Mouse (Mus musculus) myocyte (in vitro differentiated cells): ENCODE data around the gene Phactr2. TPM values are rescaled to one million over a fixed set of nuclear protein-coding genes. Genes with fewer than 3 reads are reported as not detected.
A peak's percentile ranks its signal among the peaks of the same experiment; 100 is the strongest.

ENCODE experiments used
- H3K27me3 ChIP-seq: one replicate; pipeline ENCODE4 v1.6.1; 2011; ENCODE audit not compliant: control insufficient read depth, insufficient read depth, insufficient read length
- H3K36me3 ChIP-seq: one replicate; pipeline ENCODE4 v1.6.1; 2011; ENCODE audit not compliant: control insufficient read depth, insufficient read depth
- H3K4me2 ChIP-seq: one replicate; pipeline ENCODE4 v1.6.1; 2011; ENCODE audit warnings: low read depth, control low read depth
- H3K4me3 ChIP-seq: one replicate; pipeline ENCODE4 v1.5.1; 2011; ENCODE audit warnings: mild to moderate bottlenecking, control low read depth, moderate library complexity
- H3K79me2 ChIP-seq: one replicate; pipeline ENCODE4 v1.6.1; 2011; ENCODE audit not compliant: control insufficient read depth, insufficient read depth
- H3ac ChIP-seq: one replicate; pipeline ENCODE4 v1.6.1; 2011; ENCODE audit not compliant: control insufficient read depth, insufficient read length
- CEBPB ChIP-seq: IDR thresholded peaks from 2 replicates; pipeline ENCODE4 v1.6.1; 2011; ENCODE audit warnings: mild to moderate bottlenecking, moderate library complexity; ENCODE audit not compliant: poor library complexity, insufficient read depth, severe bottlenecking
- E2F4 ChIP-seq: IDR thresholded peaks from one replicate; pipeline ENCODE4 v1.6.1; 2011; ENCODE audit warnings: mild to moderate bottlenecking, control low read depth, moderate library complexity; ENCODE audit not compliant: insufficient read depth
- MAX ChIP-seq: IDR thresholded peaks from one replicate; pipeline ENCODE4 v1.6.1; 2011; ENCODE audit warnings: low read depth, mild to moderate bottlenecking, control low read depth
- MYOD1 ChIP-seq, 3 experiments: IDR thresholded peaks; one replicate each; pipeline ENCODE4 v1.6.1; 2011; ENCODE audit warnings: control low read depth in 2 of 3, low read depth in 2 of 3, mild to moderate bottlenecking in 2 of 3, moderate library complexity in 1 of 3; ENCODE audit not compliant: insufficient read length in 2 of 3, control insufficient read depth in 1 of 3
- MYOG ChIP-seq, 3 experiments: IDR thresholded peaks; one replicate each; pipeline ENCODE4 v1.6.1; 2011; ENCODE audit warnings: control low read depth in 2 of 3, low read depth in 2 of 3, mild to moderate bottlenecking in 2 of 3; ENCODE audit not compliant: insufficient read length in 2 of 3, control insufficient read depth in 1 of 3, insufficient read depth in 1 of 3
- POLR2A ChIP-seq: IDR thresholded peaks from one replicate; pipeline ENCODE4 v1.6.1; 2011; ENCODE audit warnings: low read depth, mild to moderate bottlenecking, control low read depth, moderate library complexity; ENCODE audit not compliant: insufficient read length
- POLR2AphosphoS2 ChIP-seq: IDR thresholded peaks from one replicate; pipeline ENCODE4 v1.6.1; 2011; ENCODE audit warnings: low read depth, control low read depth; ENCODE audit not compliant: insufficient read length
- REST ChIP-seq: IDR thresholded peaks from one replicate; pipeline ENCODE4 v1.6.1; 2011; ENCODE audit warnings: mild to moderate bottlenecking, control low read depth, moderate library complexity; ENCODE audit not compliant: insufficient read depth, insufficient read length
- SRF ChIP-seq: IDR thresholded peaks from one replicate; pipeline ENCODE4 v1.6.1; 2011; ENCODE audit warnings: low read depth; ENCODE audit not compliant: control insufficient read depth, insufficient read length
- TCF12 ChIP-seq: IDR thresholded peaks from one replicate; pipeline ENCODE4 v1.6.1; 2011; ENCODE audit warnings: mild to moderate bottlenecking, control low read depth; ENCODE audit not compliant: poor library complexity, insufficient read depth, severe bottlenecking
- TCF3 ChIP-seq: IDR thresholded peaks from one replicate; pipeline ENCODE4 v1.6.1; 2011; ENCODE audit warnings: low read depth, control low read depth; ENCODE audit not compliant: insufficient read length
- USF1 ChIP-seq: IDR thresholded peaks from one replicate; pipeline ENCODE4 v1.6.1; 2011; ENCODE audit warnings: low read depth, mild to moderate bottlenecking, control low read depth, moderate library complexity
- polyA plus RNA-seq: library from polyadenylated mRNA; unstranded; fragments of >200 nt; fragmentation: generic; extraction: Trizol; gene quantifications from one replicate; pipeline ENCODE4 v1.2.1, GENCODE M21; 2012; ENCODE audit warnings: missing spikeins

Phactr2 gene
- polyA plus RNA-seq, 1 experiment: not detected

DNA sequence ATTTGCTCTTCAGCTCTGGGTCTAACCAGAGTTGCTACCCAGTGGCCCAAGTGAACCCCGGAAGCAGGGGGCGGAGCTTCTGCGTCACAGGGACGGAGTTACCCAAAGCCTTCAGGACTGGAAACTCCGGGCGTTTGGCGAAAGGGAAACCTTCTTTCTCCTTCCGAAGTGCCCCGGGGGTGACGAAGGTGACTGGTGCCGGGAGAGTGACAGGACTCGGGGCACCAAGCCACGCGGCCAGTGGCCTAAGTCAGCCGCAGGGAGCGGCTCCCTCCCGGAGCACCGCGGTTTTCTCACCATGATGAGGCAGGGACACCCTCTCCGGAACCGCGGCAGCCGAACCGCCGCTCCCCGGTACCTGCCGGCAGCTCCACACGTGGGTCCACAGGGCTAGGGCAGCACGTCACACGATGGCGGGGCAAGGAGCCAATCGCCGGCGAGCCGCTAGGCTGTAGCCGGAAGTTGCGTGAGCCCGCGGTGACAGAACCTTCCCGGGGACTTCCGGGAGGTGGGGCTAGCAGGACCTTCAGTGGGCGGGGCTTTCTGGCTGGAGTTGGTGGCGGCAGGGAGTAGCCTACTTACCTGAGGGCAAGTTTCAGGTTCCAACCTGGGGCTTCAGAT is 281.4 kb downstream of the Phactr2 start, which contains the start of gene Ltv1:
Gene Ltv1 (minus strand): TSS at position 438 of the 621 bp plus-strand sequence.
- peak within 1 kb of the TSS; percentile 77 for H3K4me2 ChIP-seq
- peaks cover 5% of the 10 kb centered on the region for H3K27me3 ChIP-seq
- H3K79me2 ChIP-seq: peaks cover 9% of the 10 kb centered on the region
- peak within 1 kb of the TSS; percentile 63 for H3ac ChIP-seq
- TF ChIP-seq CEBPB (no peak), POLR2A (peak; percentile 74), TCF3 (no peak), MYOD1 (IDR thresholded peaks at IDR 0.05; ENCODE audit: control insufficient read depth in 1 of 3, insufficient read length in 2 of 3, low read depth in 2 of 3) (no peak), SRF (peak; percentile 59), REST (no peak), USF1 (no peak), POLR2AphosphoS2 (peak; percentile 66), E2F4 (peak; percentile 34), MAX (no peak), MYOG (IDR thresholded peaks at IDR 0.05; ENCODE audit: control insufficient read depth in 1 of 3, insufficient read depth in 1 of 3, insufficient read length in 2 of 3, low read depth in 2 of 3) (no peak), TCF12 (no peak)
- H3K4me3 ChIP-seq: peak within 1 kb of the TSS; percentile 88
- peaks cover 14% of the 10 kb centered on the region for H3K36me3 ChIP-seq

DNA sequence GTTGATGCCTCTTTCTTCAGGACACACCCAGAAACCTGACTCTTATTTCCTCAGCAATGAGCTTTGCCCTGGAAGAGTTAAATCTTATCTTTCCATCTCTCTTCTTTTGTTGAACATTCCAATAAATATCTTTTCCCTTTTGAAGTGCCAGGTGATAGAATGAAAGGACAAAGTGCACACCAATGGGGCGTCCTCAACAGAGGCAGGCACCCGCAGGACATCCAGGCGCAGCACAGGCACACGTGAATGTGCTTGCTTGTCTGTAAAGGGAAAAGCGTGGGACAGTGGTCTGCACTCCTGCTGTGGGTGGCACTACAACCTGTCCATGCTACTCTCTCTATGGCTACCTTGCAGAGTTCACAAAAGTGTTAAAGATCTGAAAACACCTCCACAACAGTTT is 284.3 kb downstream of the Phactr2 start:
- Histone ChIP-seq H3K79me2 (peaks cover 14% of the 10 kb centered on the region), H3K36me3 (peaks cover 27% of the 10 kb centered on the region), H3K4me3 (no peak overlapping the region), H3ac (no peak overlapping the region), H3K4me2 (no peak overlapping the region), H3K27me3 (no peaks in the 10 kb centered on the region)
- TF ChIP-seq SRF (no peak), MYOD1 (IDR thresholded peaks at IDR 0.05; ENCODE audit: control insufficient read depth in 1 of 3, insufficient read length in 2 of 3, low read depth in 2 of 3) (no peak), POLR2AphosphoS2 (no peak), MAX (no peak)

DNA sequence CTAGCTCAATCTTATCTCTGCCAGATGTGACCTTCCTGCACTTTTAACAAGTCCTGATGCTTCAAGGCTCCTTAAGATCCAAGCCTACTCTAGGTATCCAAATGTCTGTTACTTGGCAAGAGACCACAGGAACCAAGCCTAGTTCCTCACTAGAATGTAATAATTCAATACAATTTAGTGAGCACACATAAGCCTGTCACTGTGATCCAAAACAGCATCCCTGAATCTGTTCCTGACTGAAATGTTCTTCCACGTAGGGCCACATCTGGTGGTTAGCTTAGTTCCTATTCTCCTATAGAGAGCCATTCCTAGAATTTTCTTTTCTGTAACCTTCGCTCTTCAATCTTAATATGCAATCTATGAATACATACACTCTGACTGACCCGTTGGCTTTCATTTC is 287.5 kb downstream of the Phactr2 start:
- H3K36me3 ChIP-seq: peaks cover 43% of the 10 kb centered on the region
- H3K4me2 ChIP-seq: no peak overlapping the region
- no peak for TF ChIP-seq MYOG (IDR thresholded peaks at IDR 0.05; ENCODE audit: control insufficient read depth in 1 of 3, insufficient read depth in 1 of 3, insufficient read length in 2 of 3, low read depth in 2 of 3)
- TF ChIP-seq MYOD1 (IDR thresholded peaks at IDR 0.05; ENCODE audit: control insufficient read depth in 1 of 3, insufficient read length in 2 of 3, low read depth in 2 of 3): no peak
- no peak for TF ChIP-seq E2F4
- TF ChIP-seq SRF: no peak
- TF ChIP-seq POLR2AphosphoS2: no peak
- H3K79me2 ChIP-seq: peaks cover 5% of the 10 kb centered on the region
- H3K4me3 ChIP-seq: no peak overlapping the region
- H3ac ChIP-seq: no peak overlapping the region
- H3K27me3 ChIP-seq: no peaks in the 10 kb centered on the region

DNA sequence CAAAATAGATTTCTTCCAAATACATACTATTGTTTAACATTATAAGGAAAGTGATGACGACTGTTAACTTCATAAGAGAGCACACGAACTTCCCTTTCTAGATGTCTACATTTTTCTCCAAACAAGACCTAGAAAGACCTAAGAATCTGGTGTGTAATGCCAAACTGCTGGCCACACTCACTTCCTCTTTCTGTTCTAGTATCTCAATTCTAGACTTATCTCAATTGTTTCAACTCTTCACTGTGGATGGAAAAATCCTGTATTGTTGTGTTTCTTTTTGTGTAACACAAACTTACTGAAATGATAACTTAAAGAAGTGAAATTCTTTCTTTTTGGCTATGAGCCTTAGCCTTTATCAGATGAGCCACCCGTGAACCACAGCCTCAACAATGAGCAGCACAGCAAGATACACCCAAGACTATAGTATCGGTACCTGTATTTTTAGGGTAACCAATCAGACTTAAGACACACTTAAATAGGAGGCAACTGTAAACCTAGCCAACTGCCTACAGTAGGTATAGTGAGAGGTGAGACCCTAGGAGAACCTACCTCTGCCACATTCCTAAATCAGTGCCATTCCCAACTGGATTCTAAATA is 289.9 kb downstream of the Phactr2 start:
- no peak overlapping the region for H3K4me2 ChIP-seq
- H3K36me3 ChIP-seq: peaks cover 53% of the 10 kb centered on the region
- H3K27me3 ChIP-seq: no peaks in the 10 kb centered on the region
- no peak overlapping the region for H3K4me3 ChIP-seq
- H3K79me2 ChIP-seq: peaks cover 5% of the 10 kb centered on the region
- TF ChIP-seq MYOG (IDR thresholded peaks at IDR 0.05; ENCODE audit: control insufficient read depth in 1 of 3, insufficient read depth in 1 of 3, insufficient read length in 2 of 3, low read depth in 2 of 3) (no peak), POLR2AphosphoS2 (no peak)
- no peak overlapping the region for H3ac ChIP-seq

DNA sequence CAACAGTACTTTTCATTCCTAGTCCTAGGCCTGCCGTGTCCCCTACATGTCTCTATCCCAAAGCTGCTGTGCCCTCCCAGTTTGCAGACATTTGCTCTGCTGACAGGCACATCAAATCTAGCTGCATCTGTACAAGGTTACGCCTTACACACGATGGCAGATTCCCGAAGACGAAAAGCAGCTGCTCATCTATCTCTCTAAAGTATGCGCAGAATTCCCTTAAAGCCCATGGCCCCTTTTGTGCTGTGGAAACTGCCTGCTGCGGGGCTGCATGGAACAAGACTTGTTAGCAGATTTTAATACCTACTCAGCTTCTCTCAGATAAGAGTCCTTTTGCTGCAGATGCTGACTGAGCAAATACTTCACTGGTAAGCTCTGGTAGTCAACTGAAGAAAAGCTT is 294.0 kb downstream of the Phactr2 start:
- Histone ChIP-seq H3K27me3 (no peaks in the 10 kb centered on the region), H3K4me3 (no peak overlapping the region), H3K4me2 (no peak overlapping the region), H3ac (no peak overlapping the region), H3K79me2 (no peaks in the 10 kb centered on the region), H3K36me3 (peaks cover 60% of the 10 kb centered on the region)
- no peak for TF ChIP-seq MYOG (IDR thresholded peaks at IDR 0.05; ENCODE audit: control insufficient read depth in 1 of 3, insufficient read depth in 1 of 3, insufficient read length in 2 of 3, low read depth in 2 of 3)
